Mouse (Mus musculus) hindbrain, embryonic 14.5 days (tissue): ENCODE data around the gene Cfb. TPM values are rescaled to one million over a fixed set of nuclear protein-coding genes. Genes with fewer than 3 reads are reported as not detected.
A peak's percentile ranks its signal among the peaks of the same experiment; 100 is the strongest.

ENCODE experiments used
- ATAC-seq: fragments of 200-750 bp; cut with Nextera tagmentation; 2 replicates; pipeline ENCODE4 v1.8.0; 2017; ENCODE audit warnings: moderate number of reproducible peaks, mild to moderate bottlenecking, moderate TSS enrichment, moderate library complexity; ENCODE audit not compliant: low FRiP score
- DNase-seq: peaks from one replicate; pipeline ENCODE4 v3.0.0-alpha.2; 2015; ENCODE audit warnings: low spot score
- H3K27ac ChIP-seq: fragments of 300-500 bp; sonication (generic); 2 replicates; pipeline ENCODE4 v1.5.1; 2014; ENCODE audit warnings: mild to moderate bottlenecking, moderate library complexity
- H3K27me3 ChIP-seq: fragments of 300-500 bp; sonication (generic); 2 replicates; pipeline ENCODE4 v1.6.1; 2014; ENCODE audit warnings: mild to moderate bottlenecking, low read length, mixed read lengths; ENCODE audit not compliant: control insufficient read depth, insufficient read depth
- H3K36me3 ChIP-seq: fragments of 300-500 bp; sonication (generic); replicated peaks from 2 replicates; pipeline ENCODE4 v1.6.1; 2014; ENCODE audit not compliant: control insufficient read depth, insufficient read depth
- H3K4me1 ChIP-seq: fragments of 300-500 bp; sonication (generic); replicated peaks from 2 replicates; pipeline ENCODE4 v1.6.1; 2014; ENCODE audit warnings: antibody characterized with exemption, low read length, mixed read lengths; ENCODE audit not compliant: control insufficient read depth, insufficient read depth
- H3K4me2 ChIP-seq: fragments of 300-500 bp; sonication (generic); replicated peaks from 2 replicates; pipeline ENCODE4 v1.6.1; 2014; ENCODE audit warnings: mild to moderate bottlenecking, moderate library complexity
- H3K4me3 ChIP-seq: fragments of 300-500 bp; sonication (generic); replicated peaks from 2 replicates; pipeline ENCODE4 v1.5.1; 2014; ENCODE audit warnings: mild to moderate bottlenecking, low read length
- H3K9ac ChIP-seq: fragments of 300-500 bp; sonication (generic); 2 replicates; pipeline ENCODE4 v1.6.1; 2014
- H3K9me3 ChIP-seq: fragments of 300-500 bp; sonication (generic); 2 replicates; pipeline ENCODE4 v1.6.1; 2016; ENCODE audit warnings: low read length; ENCODE audit not compliant: control insufficient read depth
- WGBS: fragments of 180-500 bp; shearing (Covaris S2); extraction: QIAGEN DNeasy Blood & Tissue Kit; methylation state at CpG from one replicate; pipeline ENCODE4 v1.1.7; 2014; 5-methylcytosine and 5-hydroxymethylcytosine counted together
- polyA plus RNA-seq: library from polyadenylated mRNA; unstranded; fragments of >200 nt; fragmentation: Nextera tagmentation; extraction: Ambion mirVana; gene quantifications from 2 replicates; pipeline ENCODE4 v1.2.1, GENCODE M21; 2014

Gene Cfb
- polyA plus RNA-seq, 1 experiment from 2014 or later: 2.3 TPM

- H3K4me1 ChIP-seq: peaks cover 38% of the 10 kb centered on the region
- peak within 1 kb of the TSS; percentile 97 for H3K27ac ChIP-seq
- peaks cover 32% of the 10 kb centered on the region for H3K36me3 ChIP-seq
- no peaks in the 10 kb centered on the region for H3K27me3 ChIP-seq
- peak within 1 kb of the TSS; percentile 93 for H3K4me3 ChIP-seq
- peak within 1 kb of the TSS; percentile 98 for H3K9ac ChIP-seq
- H3K9me3 ChIP-seq: no peaks in the 10 kb centered on the region
- peak; percentile 34; the same call in 1 of the 2 replicates for ATAC-seq
- under 1% methylated on average over 29 of the region's 44 CpGs for WGBS
- H3K4me2 ChIP-seq: peak within 1 kb of the TSS; percentile 93
- peak; percentile 78 for DNase-seq
Measured at GRCm38 (mm10) chr17:34898160-34898586, 35.9 kb upstream of the Cfb start, which contains the start of the genes C2 and Ehmt2. C2 (minus strand) TSS chr17:34898265. Ehmt2 (plus strand) TSS chr17:34898469.

- DNase-seq: peak; percentile 36
Measured at GRCm38 (mm10) chr17:34897373-34898159, 35.2 kb upstream of the Cfb start.

GRCm38 (mm10) chr17:34896366-34896765, 34.0 kb upstream of the Cfb start:
- 87% methylated on average over 17 of the region's 17 CpGs for WGBS
- Histone ChIP-seq H3K4me3 (peak overlapping the region; percentile 75), H3K27ac (no peak overlapping the region), H3K36me3 (peaks cover 17% of the 10 kb centered on the region), H3K27me3 (no peaks in the 10 kb centered on the region), H3K4me1 (peaks cover 38% of the 10 kb centered on the region), H3K9me3 (no peaks in the 10 kb centered on the region), H3K9ac (peak overlapping the region; percentile 89; the same call in 1 of the 2 replicates), H3K4me2 (peak overlapping the region; percentile 79)
- no peak for ATAC-seq
- DNase-seq: no peak

More at GRCm38 (mm10) chr17:34897373-34898159, 35.2 kb upstream of the Cfb start:
- no peak for ATAC-seq
- Histone ChIP-seq H3K27ac (peak overlapping the region; percentile 97), H3K27me3 (no peaks in the 10 kb centered on the region), H3K4me1 (peaks cover 38% of the 10 kb centered on the region), H3K4me2 (peak overlapping the region; percentile 93), H3K9me3 (no peaks in the 10 kb centered on the region), H3K36me3 (peaks cover 26% of the 10 kb centered on the region), H3K9ac (peak overlapping the region; percentile 98), H3K4me3 (peak overlapping the region; percentile 93)
- 18% methylated on average over 10 of the region's 10 CpGs for WGBS

DNA sequence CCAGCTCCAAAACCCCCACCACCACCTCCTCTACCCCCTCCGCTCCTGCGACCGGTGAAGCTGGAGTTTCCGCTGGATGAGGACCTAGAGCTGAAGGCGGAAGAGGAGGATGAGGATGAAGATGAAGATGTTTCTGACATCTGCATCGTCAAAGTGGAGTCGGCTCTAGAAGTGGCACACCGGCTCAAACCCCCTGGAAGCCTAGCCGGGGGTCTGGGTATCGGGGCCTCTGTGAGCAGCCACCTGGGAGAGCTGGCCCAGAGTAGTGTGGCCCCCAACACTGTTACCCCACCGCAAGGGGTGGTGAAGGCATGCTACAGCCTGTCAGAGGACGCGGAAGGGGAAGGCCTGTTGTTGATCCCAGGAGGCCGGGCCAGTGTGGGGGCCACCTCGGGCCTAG, 33.4 kb upstream of the Cfb start:
- H3K27ac ChIP-seq: peak overlapping the region; percentile 96
- peaks cover 11% of the 10 kb centered on the region; the same call in 1 of the 2 replicates for H3K36me3 ChIP-seq
- 90% methylated on average over 15 of the region's 15 CpGs for WGBS
- H3K4me1 ChIP-seq: peaks cover 37% of the 10 kb centered on the region
- H3K9me3 ChIP-seq: no peaks in the 10 kb centered on the region
- no peak for ATAC-seq
- H3K9ac ChIP-seq: peak overlapping the region; percentile 89
- H3K4me2 ChIP-seq: peak overlapping the region; percentile 79
- H3K4me3 ChIP-seq: peak overlapping the region; percentile 75
- no peak for DNase-seq
- no peaks in the 10 kb centered on the region for H3K27me3 ChIP-seq

GRCm38 (mm10) chr17:34894801-34895530, 32.6 kb upstream of the Cfb start:
- Histone ChIP-seq H3K4me2 (peak overlapping the region; percentile 79), H3K36me3 (peaks cover 8% of the 10 kb centered on the region; the same call in 1 of the 2 replicates), H3K4me3 (peak overlapping the region; percentile 75), H3K9ac (peak overlapping the region; percentile 89), H3K27me3 (no peaks in the 10 kb centered on the region), H3K27ac (peak overlapping the region; percentile 96), H3K4me1 (peaks cover 29% of the 10 kb centered on the region), H3K9me3 (no peaks in the 10 kb centered on the region)
- 5% methylated on average over 43 of the region's 51 CpGs for WGBS
- peak; percentile 34 for DNase-seq
- ATAC-seq: peak; percentile 35

DNA sequence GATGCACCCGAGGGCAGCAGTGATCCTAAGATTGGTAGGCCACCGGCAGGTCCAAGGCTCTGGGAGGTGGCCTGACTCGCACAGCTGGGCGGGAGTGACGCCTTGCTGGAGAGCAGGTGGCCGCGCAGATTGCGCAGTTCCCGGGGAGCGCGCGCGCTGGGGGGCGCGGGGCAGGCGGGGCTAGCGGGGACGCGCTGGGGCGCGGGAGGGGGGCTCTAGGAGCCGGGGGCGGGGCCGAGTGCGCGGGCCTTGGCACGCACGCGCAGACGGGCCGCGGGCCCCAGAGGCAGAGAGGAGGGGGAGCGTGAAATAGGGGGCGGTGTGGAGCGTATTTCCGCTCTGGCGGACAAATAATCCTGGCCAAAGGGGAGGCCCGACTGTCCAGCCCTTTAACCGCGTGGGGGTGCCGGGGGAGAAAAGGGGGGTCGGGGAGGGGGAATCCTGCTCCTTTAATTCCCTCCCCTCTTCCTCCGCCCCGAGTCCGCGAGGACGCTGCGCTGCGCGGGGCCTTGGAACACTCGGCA, 31.8 kb upstream of the Cfb start:
- Histone ChIP-seq H3K9me3 (no peaks in the 10 kb centered on the region), H3K36me3 (peaks cover 8% of the 10 kb centered on the region; the same call in 1 of the 2 replicates), H3K4me1 (peaks cover 28% of the 10 kb centered on the region), H3K27me3 (no peaks in the 10 kb centered on the region), H3K4me2 (peak overlapping the region; percentile 79), H3K27ac (peak overlapping the region; percentile 96), H3K9ac (peak overlapping the region; percentile 89), H3K4me3 (peak overlapping the region; percentile 75)
- ATAC-seq (peak; percentile 90), DNase-seq (peak; percentile 98)
- WGBS: under 1% methylated on average over 40 of the region's 51 CpGs

DNA sequence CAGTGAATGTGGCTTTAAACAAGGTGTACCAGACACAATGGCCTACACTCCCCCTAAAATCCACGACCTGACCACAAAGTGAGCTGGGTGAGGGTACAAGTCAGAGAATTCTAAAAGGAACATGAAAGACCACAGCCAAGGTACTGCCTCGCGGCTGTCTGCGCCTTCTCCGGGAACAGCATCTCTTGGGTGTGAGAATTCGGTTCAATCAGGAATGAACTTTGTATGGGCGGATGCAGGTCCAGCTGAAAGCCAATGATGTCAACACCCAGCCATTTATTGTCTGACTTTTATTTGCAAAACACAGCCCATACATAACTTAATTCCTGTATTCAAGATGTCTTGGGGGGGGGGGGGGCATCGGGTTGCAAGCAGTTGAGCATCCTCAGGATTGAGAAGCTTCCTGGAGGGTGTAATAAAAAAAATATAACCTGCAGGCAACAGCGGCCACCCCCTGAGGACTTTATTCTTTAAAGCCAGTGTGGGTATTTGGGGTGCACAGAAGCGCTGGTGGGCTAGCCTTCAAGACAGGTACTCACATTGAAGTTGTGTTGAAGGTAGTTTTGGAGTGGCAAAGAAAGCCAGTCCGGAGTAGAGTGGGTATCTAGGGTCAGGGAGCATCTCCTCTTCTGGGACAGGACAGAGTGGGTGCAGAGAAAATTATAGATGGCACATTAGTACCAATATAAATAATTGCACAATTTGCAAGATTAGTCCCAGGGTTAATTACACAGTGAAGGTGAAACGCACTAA, 30.9 kb upstream of the Cfb start:
- ATAC-seq (no peak), DNase-seq (no peak)
- WGBS: 68% methylated on average over 12 of the region's 12 CpGs
- Histone ChIP-seq H3K4me2 (peak overlapping the region; percentile 79), H3K27ac (peak overlapping the region; percentile 73), H3K27me3 (no peaks in the 10 kb centered on the region), H3K4me3 (peak overlapping the region; percentile 75), H3K4me1 (peaks cover 28% of the 10 kb centered on the region), H3K36me3 (peaks cover 8% of the 10 kb centered on the region; the same call in 1 of the 2 replicates), H3K9me3 (no peaks in the 10 kb centered on the region), H3K9ac (peak overlapping the region; percentile 52)

DNA sequence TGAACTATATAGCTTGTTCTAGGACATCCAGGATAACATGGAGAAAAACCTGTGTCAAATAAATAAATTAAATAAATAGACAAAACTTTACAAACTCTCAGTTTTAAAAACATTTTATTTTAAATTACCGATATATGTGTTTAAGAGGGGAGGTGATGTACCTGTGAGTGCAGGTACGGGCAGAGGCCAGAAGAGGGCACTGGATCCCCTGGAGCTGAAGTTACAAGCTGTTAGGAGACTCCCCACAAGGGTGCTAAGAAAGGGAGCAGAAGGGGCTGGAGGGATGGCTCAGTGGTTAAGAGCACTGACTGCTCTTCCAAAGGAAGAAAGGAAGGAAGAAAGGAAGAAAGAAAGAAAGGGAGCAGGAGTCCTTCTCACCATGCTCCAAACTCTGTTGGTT, 29.1 kb upstream of the Cfb start:
- no peak overlapping the region for H3K27ac ChIP-seq
- ATAC-seq (no peak), DNase-seq (no peak)
- H3K4me3 ChIP-seq: no peak overlapping the region
- H3K9ac ChIP-seq: no peak overlapping the region
- 94% methylated on average over 2 of the region's 2 CpGs for WGBS
- H3K4me1 ChIP-seq: peaks cover 13% of the 10 kb centered on the region
- peaks cover 6% of the 10 kb centered on the region; the same call in 1 of the 2 replicates for H3K36me3 ChIP-seq
- no peak overlapping the region for H3K4me2 ChIP-seq
- no peaks in the 10 kb centered on the region for H3K27me3 ChIP-seq
- no peaks in the 10 kb centered on the region for H3K9me3 ChIP-seq
